ENCODE assay signal across 26 mouse cellular contexts in genomic region chr8:47979876-47980275, GRCm38 (mm10). TPM values are rescaled to one million over a fixed set of nuclear protein-coding genes. Genes with fewer than 3 reads are reported as not detected.
DNase-seq lines count a peak whose midpoint lies in the region; ATAC-seq and TF ChIP-seq lines count a peak whose summit lies in the region.
"Had no signal": no experiment of that assay in that cellular context is flagged by ENCODE, and none has a peak within 500 bp of the region (broad histone marks: within the 10 kb centered on the region; RNA-seq: fewer than 3 reads in every experiment).

No protein-coding gene starts in this region.

- H3K36me3 ChIP-seq in kidney, postnatal 0 days (ENCODE audit: insufficient read depth, low read length) = 0 out of 2 replicates have a peak, but pooled peaks cover 3% of the 10 kb centered on the region

- whole genome bisulfite sequencing in kidney, postnatal 0 days = 78% methylated on average over 8 of the region's 8 CpGs

- no peaks in the 10 kb centered on the region for H3K9me3 ChIP-seq in kidney, postnatal 0 days (replicated peaks; ENCODE audit: low read length)
- H3K9me3 ChIP-seq: forebrain, embryonic 13.5 days; G1E; heart, embryonic 10.5 days; heart, embryonic 13.5 days had no signal

- no peaks in the 10 kb centered on the region for H3K27me3 ChIP-seq in kidney, postnatal 0 days (ENCODE audit: insufficient read depth, low read length)
- H3K27me3 ChIP-seq: CH12.LX; forebrain, embryonic 13.5 days; heart, embryonic 13.5 days; Patski had no signal

- H3K4me2 ChIP-seq in kidney, postnatal 0 days (ENCODE audit: low read length) = no peak overlapping the region
- H3K4me2 ChIP-seq: forebrain, embryonic 13.5 days; heart, embryonic 13.5 days; hindbrain, embryonic 14.5 days had no signal

- peak; percentile 6; the same call in 1 of the 2 replicates for TF ChIP-seq CTCF in kidney, postnatal 0 days (IDR thresholded peaks at IDR 0.05; ENCODE audit: low read depth)

- no peak for ATAC-seq in kidney, postnatal 0 days (replicated peaks; ENCODE audit: low FRiP score, low read depth)
- ATAC-seq: forebrain, embryonic 13.5 days; forebrain, embryonic 16.5 days; Patski had no signal

- H3K4me1 ChIP-seq in kidney, postnatal 0 days (replicated peaks; ENCODE audit: insufficient read depth, low read length) = peaks cover 8% of the 10 kb centered on the region; the same call in 1 of the 2 replicates

- H3K27ac ChIP-seq in kidney, postnatal 0 days = no peak overlapping the region; the same call in 1 of the 2 replicates
- H3K27ac ChIP-seq: forebrain, embryonic 10.5 days; forebrain, embryonic 13.5 days; heart, adult 2 months; heart, embryonic 10.5 days; heart, embryonic 13.5 days; hindbrain, embryonic 14.5 days had no signal

- no peak overlapping the region for H3K9ac ChIP-seq in kidney, postnatal 0 days (ENCODE audit: low read depth, low read length)
- H3K9ac ChIP-seq: forebrain, embryonic 13.5 days; heart, embryonic 13.5 days; hindbrain, embryonic 14.5 days had no signal

- no peak overlapping the region for H3K4me3 ChIP-seq in kidney, postnatal 0 days (replicated peaks; ENCODE audit: low read depth, low read length)
- H3K4me3 ChIP-seq: forebrain, embryonic 10.5 days; forebrain, embryonic 13.5 days; heart, adult 2 months; heart, embryonic 10.5 days; heart, embryonic 13.5 days had no signal

- DNase-seq in kidney, adult 18-20 months = peak; percentile 46
- no peak for DNase-seq in kidney, postnatal 4 days
- no peak for DNase-seq in kidney, postnatal 0 days (ENCODE audit: low spot score)
- peak; percentile 40 for DNase-seq in kidney, postnatal 14 days
- DNase-seq in thymus, postnatal 4 days = no peak
- DNase-seq in natural killer cell, adult 2 months (ENCODE audit: low spot score in 2 of 2) = no peak
- DNase-seq: adrenal gland, postnatal 10 days; adrenal gland, postnatal 36 days; B cell, adult 2 months; cerebellum, adult 18-20 months; cerebellum, adult 9-10 months; cerebellum, postnatal 14 days; gastrocnemius, postnatal 10 days; gastrocnemius, postnatal 36 days; heart, adult 2 months; heart, postnatal 14 days; heart, postnatal 4 days had no signal

RNA-seq across cellular contexts. Expression of gene Wwc2, which starts 10.8 kb away (rescaled TPM):
- 18.3 and 19.5 TPM in 2 replicates for polyA plus RNA-seq in kidney, postnatal 0 days (2015; fragmentation: Nextera tagmentation; extraction: Ambion mirVana)

Comparison
In these comparisons a context has a peak if more than half of its experiments do, and no peak if none do; other contexts are left out.
1. DNase-seq: peak in kidney, adult 18-20 months (single experiment) and kidney, postnatal 14 days (single experiment); none in kidney, postnatal 4 days (0 of 2), kidney, postnatal 0 days (single experiment), thymus, postnatal 4 days (single experiment) and natural killer cell, adult 2 months (0 of 2).